Mouse (Mus musculus) CD8-positive naive resting alpha-beta T cell, adult 2 months (primary cell): ENCODE measurements around the gene Dhx33.

Experiments
- DNase-seq, 2 experiments: peaks; one replicate each; pipeline ENCODE4 v3.0.0; 2022; ENCODE audit warnings: low read depth in 2 of 2, low spot score in 2 of 2

The Dhx33 gene

DNA sequence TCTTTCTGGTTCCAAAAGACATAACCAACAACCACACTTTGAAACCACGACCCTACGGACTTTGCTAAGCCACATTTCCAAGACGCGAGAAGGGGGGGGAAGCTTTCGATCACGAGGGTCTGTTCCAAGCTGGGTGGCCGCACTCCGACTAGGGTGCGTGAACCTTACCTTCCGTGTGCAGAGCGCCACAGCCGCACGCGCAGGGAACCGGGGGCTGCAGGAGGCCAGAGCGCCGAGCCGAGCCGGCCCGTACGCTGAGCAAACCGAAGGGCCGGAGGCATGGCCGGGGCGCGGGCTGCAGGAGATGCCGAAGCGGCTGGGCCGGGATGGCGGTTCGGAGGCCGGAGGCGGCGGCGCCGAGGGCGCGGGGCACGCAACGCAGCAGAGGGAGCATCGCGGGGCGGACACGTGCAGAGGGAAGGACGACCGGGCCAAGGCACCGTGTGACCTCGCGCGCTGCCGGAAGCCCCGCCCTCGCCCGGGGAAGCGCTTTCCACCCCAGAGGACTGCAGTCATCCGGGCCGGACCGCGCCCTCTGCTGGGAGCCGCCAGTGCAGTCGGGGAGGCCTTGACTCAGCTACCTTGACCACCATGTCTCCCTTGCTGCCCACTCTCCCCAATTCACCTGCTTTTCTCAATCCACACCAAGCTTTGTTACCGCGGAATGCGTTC is 21.5 kb downstream of the Dhx33 start, which contains the start of gene C1qbp:
Gene C1qbp, minus strand, starts transcription at position 470 of the 672 bp plus-strand sequence.
- DNase-seq, result peak; percentile 89 to 91

DNA sequence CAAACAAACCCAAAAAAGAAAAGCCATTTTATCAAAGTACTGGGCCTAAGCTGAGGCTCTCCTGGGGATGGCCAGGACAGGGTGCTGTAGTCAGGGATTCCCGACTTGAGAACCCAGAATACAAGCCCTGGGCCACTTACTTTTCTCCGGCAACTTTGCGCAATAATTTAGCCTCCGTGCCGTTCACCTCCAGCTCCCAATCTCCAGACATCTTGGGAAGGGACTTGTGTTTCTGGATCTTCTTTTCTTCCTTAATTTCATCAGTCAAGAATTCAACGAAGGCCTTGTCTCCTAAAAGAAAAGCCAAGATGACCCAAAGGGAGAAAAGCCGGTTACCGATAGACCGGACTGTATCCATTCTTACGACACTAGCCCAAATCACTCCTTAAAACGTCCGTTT is 22.2 kb downstream of the Dhx33 start:
- no peak for DNase-seq

DNA sequence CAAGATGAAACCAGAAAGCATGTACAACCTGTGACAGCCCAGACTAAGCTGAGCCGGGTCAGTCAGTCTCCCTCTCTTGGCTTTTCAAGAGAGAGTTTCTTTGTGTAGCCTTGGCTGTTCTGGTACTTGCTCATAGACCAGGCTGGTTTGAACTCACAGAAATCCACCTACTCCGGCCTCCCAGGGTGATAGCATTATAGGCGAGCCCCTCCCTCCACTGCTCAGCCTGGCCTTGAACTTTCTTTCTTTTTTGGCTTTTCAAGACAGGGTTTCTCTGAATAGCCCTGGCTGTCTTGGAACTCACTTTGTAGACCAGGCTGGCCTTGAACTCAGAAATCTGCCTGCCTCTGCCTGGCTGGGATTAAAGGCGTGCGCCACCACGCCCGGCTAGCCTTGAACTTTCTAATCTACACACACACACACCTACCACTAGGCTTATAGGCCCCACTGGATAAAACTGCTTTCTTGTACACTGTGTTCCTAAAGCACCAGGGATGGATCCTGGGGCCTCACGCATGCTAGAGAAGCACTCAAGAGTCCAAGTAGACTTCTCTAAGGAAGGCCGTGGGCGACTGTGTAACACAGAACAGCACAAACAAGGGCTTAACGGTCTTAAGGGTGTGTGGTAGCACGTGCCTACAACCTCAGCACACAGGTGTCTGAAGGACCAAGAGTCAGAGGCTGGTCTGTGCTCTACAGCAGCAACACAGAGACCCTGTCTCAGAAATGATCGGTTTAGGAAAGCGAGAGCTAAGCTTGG is 23.3 kb downstream of the Dhx33 start:
- DNase-seq, result no peak

DNA sequence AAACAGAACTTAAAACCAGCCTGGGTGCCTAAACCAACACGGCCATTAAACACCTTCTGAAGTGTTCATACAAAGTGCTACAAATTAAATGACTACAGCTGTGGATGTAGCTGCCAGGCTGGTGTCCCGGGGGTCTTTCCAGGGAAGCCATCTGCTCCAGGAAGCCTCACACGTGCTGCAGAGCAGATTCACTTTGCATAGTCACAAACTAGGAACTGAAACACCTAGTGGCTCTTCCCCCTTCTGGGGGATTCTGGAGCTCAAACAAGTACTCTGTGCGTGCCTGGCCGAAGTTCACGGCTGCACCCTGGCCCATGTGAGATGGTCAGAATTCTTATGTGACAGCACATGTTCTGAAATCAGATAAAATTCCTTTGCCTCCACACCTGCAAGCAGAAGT is 24.0 kb downstream of the Dhx33 start:
- DNase-seq, result no peak

DNA sequence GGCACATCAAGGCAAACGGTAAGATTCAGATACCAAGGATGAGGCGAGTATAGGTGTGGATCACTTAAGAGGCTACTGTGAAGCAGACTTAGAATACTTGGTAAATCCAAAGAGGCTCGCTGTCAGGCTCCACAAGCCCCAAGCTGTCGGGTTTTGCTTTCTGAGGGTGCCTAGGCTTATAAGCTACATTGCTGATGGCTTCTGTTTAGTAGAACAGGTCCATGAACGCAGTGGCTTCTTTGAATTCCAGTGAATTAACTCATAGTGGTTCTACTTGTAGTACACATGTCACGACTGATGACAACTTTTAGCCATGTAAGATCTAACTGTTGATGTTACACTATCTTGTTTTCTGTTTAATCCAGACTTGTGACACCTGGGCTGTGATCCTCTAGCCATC is 26.9 kb downstream of the Dhx33 start:
- no peak for DNase-seq

DNA sequence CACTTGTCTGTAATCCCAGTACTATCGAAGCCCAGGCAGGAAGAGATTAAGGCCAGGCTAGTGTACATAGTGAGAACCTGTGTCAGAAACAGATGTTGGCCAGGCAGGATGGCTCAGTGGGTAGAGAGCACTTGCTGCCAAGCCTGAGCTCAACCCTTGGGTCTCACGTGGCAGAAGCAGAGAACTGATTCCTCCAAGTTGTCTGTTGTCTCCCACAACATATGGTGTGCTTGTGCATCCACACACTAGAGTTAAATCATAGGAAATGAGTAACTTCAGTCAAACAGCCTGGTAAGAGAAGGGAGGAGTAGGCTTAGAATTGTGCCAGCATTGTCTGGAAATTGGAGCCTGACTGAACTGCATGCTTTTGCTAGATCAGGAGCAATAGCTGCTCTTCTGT is 29.0 kb downstream of the Dhx33 start:
- DNase-seq, result no peak

DNA sequence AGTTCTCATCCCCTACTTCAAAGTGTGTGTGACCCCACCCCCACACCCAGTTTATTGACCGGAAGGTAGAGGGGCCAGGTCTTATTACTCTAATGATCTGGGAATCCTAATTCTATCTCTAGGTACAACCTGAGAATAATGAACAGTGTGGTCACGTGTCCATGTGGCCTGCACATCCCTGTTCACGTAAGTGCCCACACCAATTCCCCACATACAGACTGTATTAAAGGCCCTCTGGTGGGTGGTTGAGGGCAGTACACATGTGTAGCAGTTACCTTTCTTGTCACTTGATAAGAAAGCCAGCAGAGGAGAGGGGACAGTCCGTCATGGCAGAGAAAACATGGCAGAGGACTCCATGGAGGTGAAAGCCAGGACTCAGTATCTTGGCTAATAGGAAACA is 30.3 kb downstream of the Dhx33 start:
- no peak for DNase-seq

DNA sequence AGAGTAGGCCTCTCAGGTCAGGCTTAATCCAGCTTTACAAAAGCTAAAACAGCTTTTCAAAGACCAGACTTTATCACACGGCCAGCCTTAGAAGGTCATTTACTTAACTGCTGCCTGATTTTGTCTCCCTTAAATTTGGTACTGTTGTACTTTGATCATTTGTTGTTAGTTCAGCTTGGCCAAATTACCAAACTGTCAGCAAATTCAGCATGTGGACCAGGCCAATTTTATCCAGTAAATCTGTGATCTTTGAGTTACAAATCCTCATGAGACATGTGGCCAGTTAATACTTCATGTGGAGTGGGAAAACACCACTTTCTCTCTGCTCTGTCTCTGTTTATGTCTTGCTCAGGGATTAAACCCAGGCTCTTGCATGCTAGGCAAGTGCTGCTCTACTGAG is 31.7 kb downstream of the Dhx33 start:
- no peak for DNase-seq

DNA sequence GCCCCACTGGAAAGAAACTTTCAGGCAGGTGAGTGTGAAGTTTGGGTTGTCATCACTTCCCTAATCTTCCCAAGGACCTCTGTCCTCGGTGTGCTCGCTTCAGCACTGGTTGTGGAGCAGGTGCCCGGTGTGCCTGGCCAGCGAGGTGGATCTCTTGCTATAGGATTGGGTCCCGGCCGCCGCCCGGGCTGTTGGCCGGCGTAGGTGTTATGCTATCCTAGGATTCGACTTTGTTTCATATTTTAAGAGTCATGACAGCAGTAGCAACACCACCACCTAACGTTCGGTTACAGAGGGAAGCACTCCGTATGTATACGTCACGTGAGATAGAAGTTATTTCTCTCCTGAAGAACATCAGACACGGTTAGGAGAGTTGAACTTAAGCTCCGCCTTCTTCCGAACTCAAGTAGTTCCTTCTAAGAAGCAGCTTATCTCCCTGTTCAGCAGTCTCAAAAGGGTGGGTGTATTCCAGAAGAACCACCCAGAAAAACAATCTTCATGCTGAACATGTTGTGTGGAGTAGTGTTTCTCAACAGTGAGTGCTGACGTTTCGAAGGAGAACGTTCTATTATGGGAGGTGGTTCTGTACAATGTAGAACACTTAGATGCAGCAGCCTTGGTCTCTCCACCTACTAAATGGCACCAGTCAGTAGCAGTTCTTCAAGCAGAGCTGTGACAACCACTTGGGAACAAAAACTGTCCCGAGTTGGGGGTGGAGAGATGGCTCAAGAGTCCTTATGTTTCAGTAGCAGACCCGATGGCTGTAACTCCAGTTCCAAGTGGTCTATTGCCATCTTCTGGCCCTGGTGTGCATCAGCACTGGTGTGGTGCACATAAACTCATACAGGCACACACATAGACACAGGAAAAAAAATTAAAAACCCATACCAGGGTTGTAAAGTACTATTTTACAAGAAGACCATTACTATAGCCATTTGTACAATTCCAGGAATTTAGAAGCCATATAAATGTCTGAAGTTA is 33.4 kb downstream of the Dhx33 start:
- no peak for DNase-seq

DNA sequence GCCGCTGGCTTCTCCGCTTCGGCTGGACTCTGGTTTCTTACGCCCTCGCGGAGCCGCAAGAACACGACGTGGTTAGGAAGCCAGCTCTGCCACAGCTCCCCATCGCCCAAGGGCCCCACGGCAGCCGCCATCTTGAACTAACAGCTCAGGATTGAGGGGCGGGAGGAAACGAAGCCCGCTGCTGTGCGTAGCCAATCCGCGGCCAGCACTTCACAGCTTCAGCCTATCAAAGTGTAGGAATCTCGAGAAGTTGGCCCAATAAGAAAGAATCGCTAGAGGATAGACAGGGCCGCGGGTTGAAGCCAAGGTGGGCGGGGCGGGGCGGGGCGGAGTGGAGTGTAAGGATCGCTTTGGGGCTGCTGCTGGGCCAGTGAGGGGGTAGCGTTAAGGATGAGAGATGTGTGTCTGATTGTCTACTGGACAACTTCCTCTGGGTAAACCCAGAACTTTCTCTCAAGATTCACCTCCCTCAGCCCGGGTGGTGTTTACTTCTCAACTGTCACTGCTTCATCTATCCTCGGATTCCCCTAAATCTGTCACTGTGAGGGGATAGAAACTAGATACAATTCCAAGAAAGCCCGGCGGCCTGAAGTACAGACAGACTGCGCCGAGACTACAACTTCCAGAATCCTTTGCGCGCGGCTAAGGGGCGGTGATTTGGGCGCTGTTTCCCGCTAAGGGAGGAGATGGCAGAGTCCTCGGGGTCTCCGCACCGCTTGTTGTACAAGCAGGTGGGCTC is 34.2 kb downstream of the Dhx33 start, which contains the start of the genes Nup88 and Rpain:
Gene Nup88, minus strand, starts transcription at position 153 of the 739 bp plus-strand sequence.
Gene Rpain, plus strand, starts transcription at position 393 of the 739 bp plus-strand sequence.
- peak; percentile 82 to 87 for DNase-seq

DNA sequence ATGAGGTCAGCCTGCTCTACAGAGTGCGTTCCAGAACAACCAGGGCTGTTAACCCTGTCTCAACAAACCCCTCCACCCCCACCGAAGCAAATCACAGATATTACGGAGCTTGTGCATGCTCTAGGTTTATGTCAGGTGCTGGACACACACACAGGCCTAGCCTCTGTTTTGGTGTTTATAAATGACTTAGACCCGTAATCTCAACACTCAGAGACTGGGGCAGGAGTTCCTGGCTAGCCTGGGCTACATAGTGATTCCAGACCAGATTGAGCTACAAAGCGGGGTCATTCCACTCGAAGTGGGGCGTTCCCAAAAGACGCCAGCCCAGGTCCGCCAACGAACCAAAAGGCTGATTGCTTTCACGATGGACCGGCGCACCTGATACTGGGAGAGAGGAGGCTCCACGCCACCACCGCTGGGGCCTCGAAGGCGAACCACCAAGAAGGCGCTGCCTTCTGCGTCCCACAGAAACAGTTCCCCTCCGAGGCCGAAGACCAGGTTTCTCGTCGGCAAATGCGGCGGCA is 34.9 kb downstream of the Dhx33 start:
- no peak for DNase-seq

DNA sequence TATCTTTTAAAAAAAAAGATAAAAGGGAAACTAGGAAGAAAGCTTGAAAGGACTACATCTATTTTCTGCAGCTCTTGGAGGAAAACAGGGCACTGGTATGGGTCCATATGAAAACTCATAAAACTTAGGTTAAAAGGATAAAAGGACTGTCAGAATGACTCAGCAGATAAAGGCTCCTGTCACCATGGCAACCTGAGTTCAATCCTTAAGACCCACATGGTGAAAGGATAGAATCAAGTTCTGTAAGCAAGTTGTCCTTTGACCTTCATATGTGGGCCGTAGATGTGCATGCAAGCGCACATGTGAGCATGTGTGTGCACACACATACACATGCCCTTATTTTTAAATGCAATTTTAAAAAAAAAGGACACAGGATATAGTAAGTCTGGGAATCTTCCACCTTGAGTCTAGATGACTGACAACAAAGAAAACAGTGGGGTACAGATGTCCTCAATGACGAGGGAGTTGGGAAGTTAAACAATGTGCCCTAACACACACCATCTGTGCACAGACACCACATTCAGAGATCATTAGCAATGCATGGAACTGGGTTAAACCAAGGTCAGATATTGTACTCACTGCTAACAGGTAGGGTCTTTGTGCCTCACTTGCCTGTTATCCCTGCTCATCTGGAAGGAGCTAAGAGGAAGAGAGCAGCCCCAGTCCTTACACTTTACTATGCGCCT is 39.9 kb downstream of the Dhx33 start:
- no peak for DNase-seq

DNA sequence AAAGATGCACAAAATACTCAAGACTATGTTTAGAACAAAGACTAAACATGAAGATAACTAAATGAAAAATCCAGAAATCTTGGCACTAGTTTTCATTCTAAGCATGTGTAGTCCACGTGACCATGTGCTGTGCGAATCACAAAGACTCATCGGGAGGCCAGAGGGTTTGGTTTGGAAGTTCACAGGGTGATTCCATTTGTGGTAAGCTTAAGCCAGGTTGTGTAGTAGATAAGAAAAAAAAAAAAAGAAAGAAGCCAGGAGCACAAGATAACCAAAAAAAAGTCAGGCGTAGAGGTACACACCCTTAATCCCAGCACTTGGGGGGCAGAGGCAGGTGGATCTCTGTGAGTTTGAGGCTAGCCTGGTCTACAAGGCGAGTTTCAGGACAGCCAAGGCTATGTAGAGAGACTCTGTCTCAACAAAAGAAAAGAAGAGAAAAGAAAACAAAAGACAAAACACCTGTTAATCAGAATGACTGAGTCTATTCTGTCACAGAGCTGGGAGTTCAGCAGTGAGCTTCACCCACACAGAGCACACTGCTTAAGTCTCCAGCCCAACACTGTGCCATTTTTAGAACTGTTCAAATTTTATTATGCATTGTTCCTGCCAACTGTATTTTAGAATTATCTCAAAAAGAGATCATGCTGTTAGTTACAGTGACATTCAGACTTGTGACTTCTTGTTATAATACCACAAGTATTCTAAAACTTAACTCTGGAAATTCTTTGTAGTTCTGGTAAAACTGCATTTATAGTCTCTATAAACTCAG is 43.3 kb downstream of the Dhx33 start:
- DNase-seq, result no peak

DNA sequence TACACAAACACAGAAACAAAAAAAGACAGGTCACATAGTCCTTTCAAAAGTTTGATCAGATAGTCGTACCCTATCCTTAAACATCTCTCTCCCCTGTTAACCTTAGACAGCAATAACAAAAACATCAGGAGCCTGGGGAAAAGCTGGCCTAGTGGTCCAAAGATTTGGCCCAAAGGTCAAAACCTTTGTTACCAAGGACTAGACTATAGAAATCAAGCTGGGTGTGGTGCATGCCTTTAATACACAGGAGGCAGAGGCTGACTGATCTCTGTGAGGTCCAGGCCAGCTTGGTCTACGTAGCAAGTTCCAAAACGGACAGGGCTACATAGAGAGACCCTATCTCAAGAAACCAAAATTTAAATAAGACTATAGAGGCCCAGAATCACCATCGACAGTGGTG is 49.5 kb downstream of the Dhx33 start:
- no peak for DNase-seq

DNA sequence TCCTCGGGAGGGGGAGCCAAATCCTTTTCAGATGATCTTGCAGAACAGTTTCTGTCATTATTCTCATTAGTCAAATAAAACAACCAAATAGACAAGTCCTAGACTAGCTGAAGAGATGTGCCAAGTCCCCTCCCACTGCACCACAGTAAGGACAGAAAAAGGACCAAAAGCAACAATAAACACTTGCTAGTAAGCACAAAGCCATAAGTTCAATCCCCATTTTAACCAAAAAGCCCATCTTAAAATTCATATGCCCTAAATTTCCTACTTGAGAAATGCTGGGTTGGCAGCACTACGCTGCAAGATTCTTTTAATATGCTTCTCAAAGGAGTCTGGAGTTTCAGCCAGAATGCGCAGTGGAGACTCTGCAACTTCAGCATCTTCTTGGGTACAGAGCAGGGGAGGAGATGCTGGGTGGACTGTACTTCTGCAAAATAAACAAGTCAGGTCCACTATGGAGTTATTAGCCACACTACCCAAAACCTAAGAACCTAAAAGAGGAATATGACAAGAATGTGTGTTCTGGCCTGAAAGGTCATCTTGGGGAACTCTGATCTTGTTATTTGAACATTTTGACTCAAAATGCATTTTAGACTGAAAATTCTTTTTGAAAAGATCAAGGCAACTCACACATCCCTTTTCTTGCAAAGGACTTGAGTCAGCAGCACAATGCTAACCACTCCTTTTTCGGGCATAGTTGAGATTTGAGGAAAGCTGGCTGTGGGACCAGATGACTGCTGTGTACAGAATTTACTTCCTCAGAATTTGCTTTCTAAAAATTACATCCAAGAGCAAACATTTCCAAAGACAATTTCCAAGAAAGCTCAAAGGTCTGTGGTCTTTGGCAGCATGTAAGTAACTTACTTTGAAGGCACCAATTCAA is 59.1 kb downstream of the Dhx33 start:
- DNase-seq, result no peak

DNA sequence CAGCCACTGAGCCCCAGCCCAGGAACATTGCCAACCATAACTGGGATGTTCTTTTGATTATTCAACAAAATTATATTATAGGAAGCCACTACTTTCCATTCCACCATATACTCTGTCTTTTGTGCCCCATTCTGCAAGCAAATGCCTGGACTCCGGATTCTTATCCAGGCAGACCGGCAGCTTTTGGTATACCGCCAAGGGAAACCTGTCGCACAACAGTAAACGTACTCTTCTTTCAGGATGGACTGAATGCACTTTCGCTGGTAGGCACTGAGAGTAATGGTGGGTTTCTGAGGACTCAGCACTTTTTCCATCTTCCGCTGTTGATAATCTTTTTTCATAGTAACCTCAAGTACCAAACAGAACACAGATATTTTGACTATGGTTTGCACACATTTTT is 60.6 kb downstream of the Dhx33 start:
- no peak for DNase-seq

DNA sequence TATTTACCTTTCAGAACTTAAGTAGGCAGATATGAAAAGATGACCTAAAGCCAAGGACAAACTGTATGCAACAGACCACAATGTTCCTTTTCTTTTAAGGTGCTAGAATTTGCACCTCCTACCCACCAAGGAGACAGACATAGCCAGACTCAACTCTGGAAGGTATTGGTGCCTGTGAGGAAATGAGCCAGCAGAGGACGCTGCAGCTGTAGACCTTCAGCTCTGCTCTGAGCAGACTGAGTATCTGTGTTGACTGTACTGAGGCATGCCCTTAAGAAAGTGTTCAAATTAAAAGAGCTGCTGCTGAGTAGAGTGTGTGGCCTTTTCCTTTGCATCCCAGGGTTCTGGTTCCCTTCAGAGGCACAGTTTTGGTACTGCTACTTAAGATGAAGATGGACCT is 61.6 kb downstream of the Dhx33 start:
- DNase-seq, result no peak

DNA sequence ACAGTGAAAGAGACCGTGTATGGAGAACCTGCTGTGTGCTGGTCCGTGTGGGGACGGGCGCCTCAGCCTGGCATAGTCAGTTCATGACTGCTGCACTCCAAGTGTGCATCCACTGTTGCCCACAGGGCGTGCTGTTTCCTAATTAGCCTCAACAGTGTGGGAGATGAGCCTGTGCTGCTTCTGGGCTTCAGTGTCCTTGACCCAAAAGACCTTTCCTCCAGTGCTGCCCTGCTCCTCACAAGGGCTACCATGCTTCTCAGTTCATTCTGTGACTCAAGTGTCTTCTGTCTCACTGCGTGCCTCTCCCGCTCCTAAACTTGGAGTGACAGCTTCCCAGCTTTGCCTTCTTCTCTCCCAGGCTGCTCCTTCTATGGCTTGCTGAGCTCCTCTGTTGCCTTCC is 68.9 kb downstream of the Dhx33 start:
- DNase-seq, result no peak
